Mouse (Mus musculus): ENCODE data around the gene Gm49721.
A peak's percentile ranks its signal among the peaks of the same experiment; 100 is the strongest.
"Not testable (repeated sequence)": the region's sequence is repeated elsewhere in the genome, so short reads cannot be mapped to it uniquely, and the experiment has no call there.

Gm49721 gene

GRCm38 (mm10) chr17:6978287-6979248 lies at the start of gene Gm49721:
Gene Gm49721 (plus strand): TSS chr17:6978904.
- DNase-seq (ENCODE audit: low spot score in 2 of 2), result peak; percentile 59 to 73

- DNase-seq (ENCODE audit: low spot score in 2 of 2), result not testable (repeated sequence)
These were observed 47.1 kb upstream of the Gm49721 start for GRCm38 (mm10) chr17:6931625-6932024.

GRCm38 (mm10) chr17:6942560-6942959 lies 36.1 kb upstream of the Gm49721 start:
- DNase-seq (ENCODE audit: low spot score in 2 of 2), result not testable (repeated sequence)

GRCm38 (mm10) chr17:6947637-6947983 lies 31.1 kb upstream of the Gm49721 start:
- not testable (repeated sequence) for DNase-seq (ENCODE audit: low spot score in 2 of 2)

- peak; percentile 69 to 75 for DNase-seq (ENCODE audit: low spot score in 2 of 2)
These were observed 30.5 kb upstream of the Gm49721 start, which contains the start of gene Rsph3b for GRCm38 (mm10) chr17:6947984-6948768. Gene Rsph3b (minus strand): TSS chr17:6948682.

GRCm38 (mm10) chr17:6948769-6949228 lies 29.9 kb upstream of the Gm49721 start:
- DNase-seq (ENCODE audit: low spot score in 2 of 2), result not testable (repeated sequence)

- not testable (repeated sequence) for DNase-seq (ENCODE audit: low spot score in 2 of 2)
These were observed 19.8 kb upstream of the Gm49721 start for GRCm38 (mm10) chr17:6958881-6959280.

GRCm38 (mm10) chr17:6959543-6960259 lies 19.0 kb upstream of the Gm49721 start:
- not testable (repeated sequence) for DNase-seq (ENCODE audit: low spot score in 2 of 2)

- DNase-seq (ENCODE audit: low spot score in 2 of 2), result not testable (repeated sequence)
These were observed 18.4 kb upstream of the Gm49721 start for GRCm38 (mm10) chr17:6960349-6960748.

- peak; percentile 39 to 55 for DNase-seq (ENCODE audit: low spot score in 2 of 2)
These were observed 17.9 kb upstream of the Gm49721 start, which contains the start of gene Tagap1 for GRCm38 (mm10) chr17:6960776-6961175. Gene Tagap1 (minus strand): TSS chr17:6961156.

GRCm38 (mm10) chr17:6961181-6962000 lies 17.3 kb upstream of the Gm49721 start:
- not testable (repeated sequence) for DNase-seq (ENCODE audit: low spot score in 2 of 2)

- DNase-seq (ENCODE audit: low spot score in 2 of 2), result not testable (repeated sequence)
These were observed 16.4 kb upstream of the Gm49721 start for GRCm38 (mm10) chr17:6962339-6962738.

- DNase-seq (ENCODE audit: low spot score in 2 of 2), result not testable (repeated sequence)
These were observed 15.8 kb upstream of the Gm49721 start for GRCm38 (mm10) chr17:6962936-6963335.

GRCm38 (mm10) chr17:6965364-6965763 lies 13.3 kb upstream of the Gm49721 start:
- peak in 1 of 2 experiments; percentile 34 for DNase-seq (ENCODE audit: low spot score in 2 of 2)

- not testable (repeated sequence) for DNase-seq (ENCODE audit: low spot score in 2 of 2)
These were observed 11.0 kb upstream of the Gm49721 start for GRCm38 (mm10) chr17:6967673-6968072.

- not testable (repeated sequence) for DNase-seq (ENCODE audit: low spot score in 2 of 2)
These were observed 8.4 kb upstream of the Gm49721 start, which contains the start of gene Rnaset2b for GRCm38 (mm10) chr17:6970334-6970733. Gene Rnaset2b (plus strand): TSS chr17:6970634.

- DNase-seq (ENCODE audit: low spot score in 2 of 2), result not testable (repeated sequence)
These were observed 7.5 kb upstream of the Gm49721 start for GRCm38 (mm10) chr17:6971238-6971637.

GRCm38 (mm10) chr17:6972836-6973396 lies 5.8 kb upstream of the Gm49721 start:
- not testable (repeated sequence) for DNase-seq (ENCODE audit: low spot score in 2 of 2)

- not testable (repeated sequence) for DNase-seq (ENCODE audit: low spot score in 2 of 2)
These were observed 3.7 kb upstream of the Gm49721 start for GRCm38 (mm10) chr17:6974985-6975384.

GRCm38 (mm10) chr17:6979380-6979779 lies 676 bp downstream of the Gm49721 start:
- DNase-seq (ENCODE audit: low spot score in 2 of 2), result not testable (repeated sequence)

All from thymus, postnatal 10 days (tissue).